Mouse (Mus musculus): ENCODE data around the gene Smarcc2.
"Not testable (repeated sequence)": the region's sequence is repeated elsewhere in the genome, so short reads cannot be mapped to it uniquely, and the experiment has no call there.

The Smarcc2 gene

DNA sequence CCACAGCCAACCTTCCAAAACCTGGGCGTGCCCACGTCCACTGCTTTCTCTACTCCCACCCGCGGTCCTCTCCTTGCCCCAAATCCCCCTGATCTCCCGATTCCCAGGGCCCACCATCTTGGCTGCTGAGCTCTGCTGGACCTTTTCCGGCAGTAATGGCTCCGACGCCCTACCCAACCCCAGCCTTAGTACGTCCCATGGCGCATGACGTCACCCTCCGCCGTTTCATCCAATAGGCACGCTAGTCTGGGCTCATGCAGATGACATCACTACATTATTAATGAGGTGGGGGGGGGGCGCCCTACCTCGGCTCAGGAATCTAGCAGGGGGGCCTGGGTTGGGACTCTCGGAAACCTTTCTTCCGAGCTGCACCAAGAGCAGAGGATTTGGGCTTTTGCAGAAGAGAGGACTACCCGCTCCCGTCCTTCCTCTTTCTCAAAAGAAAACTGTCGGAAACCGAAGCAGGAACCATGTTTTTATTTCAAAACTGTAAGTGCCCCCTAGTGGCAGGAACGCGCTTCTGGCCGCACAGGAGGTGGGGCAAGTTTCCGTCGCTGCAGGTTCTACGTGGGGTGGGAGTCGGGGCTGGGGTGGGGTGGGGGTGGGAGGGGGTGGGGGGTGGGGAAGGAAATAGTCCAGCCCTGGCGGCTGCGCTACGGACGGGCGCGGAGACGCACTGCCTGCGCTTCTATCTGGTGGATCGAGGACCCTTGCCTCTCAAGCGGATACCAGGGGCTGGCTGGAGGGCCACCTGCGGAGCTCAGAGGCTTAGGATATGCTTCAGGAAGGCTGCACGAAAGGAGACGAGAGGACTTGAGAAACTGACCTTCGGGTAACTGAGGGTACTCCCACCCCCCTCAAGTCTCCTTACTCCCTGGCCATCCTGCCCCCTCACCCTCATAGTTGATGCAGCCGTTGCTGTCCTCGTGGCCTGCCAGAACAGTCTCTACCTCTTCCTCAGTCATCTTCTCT is 34.9 kb downstream of the Smarcc2 start, which contains the start of gene Myl6:
TSS of gene Myl6 (minus strand) at position 451 of the 972 bp plus-strand sequence.
- peak; percentile 100 for DNase-seq (ENCODE audit: low spot score)

DNA sequence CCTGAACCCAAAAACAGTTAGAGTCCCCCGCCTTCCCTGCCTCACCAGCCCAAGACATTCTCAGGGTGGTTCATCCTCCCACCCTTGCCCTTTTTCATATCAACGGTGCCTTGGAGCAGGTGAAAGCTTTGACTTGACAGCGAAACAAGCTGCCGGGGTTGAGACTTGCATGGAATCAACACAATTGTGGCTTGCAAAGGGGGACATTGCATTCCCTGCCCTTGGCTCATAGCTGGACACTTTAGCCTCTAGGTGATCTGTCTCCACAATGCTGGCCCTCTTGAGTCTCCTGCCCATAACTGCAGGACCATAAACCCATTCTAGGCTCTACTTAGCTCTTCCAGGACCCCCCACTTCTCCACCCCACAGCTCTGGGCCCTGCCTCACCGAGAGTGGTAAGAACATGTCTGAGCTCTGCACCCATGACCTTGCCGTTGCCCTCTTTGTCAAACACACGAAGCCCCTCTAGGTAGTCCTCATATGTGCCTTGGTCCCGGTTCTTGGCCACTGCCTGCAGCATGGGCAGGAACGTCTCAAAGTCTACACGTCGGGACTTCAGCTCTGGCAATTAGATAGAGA is 35.7 kb downstream of the Smarcc2 start:
- DNase-seq (ENCODE audit: low spot score) = no peak

DNA sequence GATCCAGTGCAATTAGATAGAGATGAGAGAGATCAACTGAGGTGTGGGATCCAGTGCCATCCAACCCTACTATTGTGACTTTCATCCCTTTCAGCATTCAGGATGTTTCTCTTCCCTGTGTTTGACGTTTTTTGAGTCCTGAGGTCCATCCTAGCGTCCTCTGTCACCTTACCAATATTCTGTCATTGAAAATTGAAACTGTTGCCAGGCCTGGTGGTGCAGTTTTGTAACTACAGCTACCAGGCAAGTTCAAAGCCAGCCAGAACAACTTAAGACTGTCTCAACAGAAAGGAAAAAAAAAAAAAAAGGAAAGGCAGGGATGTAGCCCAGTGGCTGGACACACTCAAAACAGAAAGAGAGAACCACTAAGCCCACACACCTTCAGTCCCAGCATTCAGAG is 36.2 kb downstream of the Smarcc2 start:
- DNase-seq (ENCODE audit: low spot score) = no peak

DNA sequence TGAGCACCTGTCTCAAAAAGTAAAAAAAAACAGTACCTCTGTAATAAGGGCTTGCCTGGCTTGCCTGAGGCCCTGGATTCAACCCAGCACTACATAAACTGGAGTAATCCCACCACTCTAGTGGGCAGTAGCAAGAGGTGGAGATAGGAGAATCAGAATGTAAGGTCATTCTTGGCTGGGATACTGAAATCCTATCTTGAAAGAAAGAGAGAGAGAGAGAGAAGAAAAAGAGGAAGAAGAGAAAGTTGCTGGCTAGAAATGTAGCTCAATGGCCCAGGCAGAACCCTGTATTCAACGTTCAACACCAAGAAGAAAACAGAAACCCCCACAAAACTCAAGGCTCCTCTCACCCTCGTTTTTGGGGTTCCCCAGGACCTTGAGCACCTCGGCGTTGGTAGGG is 36.9 kb downstream of the Smarcc2 start:
- DNase-seq (ENCODE audit: low spot score) = no peak

DNA sequence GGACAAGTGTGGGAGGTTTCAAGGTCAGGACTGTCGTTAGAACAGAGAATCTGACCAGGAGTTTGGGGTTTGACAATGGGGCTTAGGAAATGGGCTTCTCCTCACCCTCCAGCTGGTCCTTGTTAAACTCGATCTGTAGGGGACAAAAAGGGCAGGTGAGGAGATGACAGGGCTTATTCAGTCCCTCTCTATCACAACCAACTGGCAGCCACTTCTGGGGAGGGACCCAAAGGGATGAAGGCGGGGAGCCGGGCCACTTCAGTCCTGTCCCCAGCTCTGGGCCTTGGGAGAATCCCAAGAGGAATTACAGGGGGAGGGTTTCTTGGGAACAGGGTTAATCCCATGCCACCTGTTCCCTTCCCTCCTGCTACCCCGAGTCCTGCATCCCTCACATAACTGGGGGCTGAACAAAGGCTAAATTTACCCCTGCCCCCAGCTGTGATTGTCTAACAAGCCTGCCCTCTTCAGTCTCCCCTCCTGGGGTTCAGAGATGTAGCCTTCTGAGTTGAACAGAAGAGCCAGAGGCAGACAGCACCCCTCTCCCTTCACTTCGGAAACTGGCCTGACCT is 37.5 kb downstream of the Smarcc2 start:
- DNase-seq (ENCODE audit: low spot score) = no peak

DNA sequence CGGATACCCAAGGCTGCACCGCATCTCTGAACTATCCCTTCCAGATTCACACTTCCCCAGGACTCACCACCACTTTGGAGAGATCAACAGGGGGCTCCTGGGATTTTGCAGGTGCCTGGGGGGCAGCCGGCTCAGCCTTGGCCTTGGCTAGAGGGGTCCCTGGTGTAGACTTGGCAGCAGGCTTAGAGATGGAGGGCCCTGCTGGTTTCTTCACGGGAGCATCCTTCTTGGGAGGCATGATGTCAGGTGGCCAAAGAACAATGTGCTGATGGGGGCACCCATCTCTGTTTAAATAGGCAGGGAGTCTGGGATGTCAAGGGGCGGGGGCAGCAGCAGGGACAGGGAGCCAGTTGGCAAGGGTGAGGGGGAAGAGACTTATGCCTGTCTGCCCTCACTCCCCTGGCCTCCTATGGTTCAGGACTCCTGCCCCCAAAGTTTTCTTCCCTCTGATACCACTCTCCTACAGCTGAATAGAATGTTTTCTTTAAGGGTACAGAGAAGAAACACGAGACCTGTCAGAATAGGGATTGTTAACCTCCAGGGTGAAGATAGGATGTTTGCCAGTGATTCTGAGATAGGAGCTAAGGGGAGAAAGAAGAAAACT is 38.2 kb downstream of the Smarcc2 start:
- DNase-seq (ENCODE audit: low spot score) = no peak

DNA sequence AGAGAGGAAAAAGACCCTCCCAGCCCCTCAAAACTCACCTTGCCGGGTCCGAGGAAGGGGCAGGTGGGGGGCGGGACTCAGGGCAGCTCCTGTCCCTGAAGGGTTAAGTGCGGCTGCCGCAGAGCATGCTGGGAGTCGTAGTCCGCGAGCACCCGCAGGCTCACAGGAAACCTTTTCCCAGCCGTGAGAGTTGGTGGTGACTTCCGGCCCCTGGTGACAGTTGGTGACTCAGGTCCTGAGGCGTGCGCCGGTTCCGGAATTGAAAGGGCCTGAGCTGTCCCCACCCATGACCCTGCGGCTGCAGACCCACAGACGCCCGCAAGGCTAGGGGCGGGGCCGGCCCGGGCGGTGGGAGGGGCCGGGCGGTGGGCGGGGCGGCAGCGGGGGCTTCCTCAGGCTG is 39.5 kb downstream of the Smarcc2 start, which contains the start of gene Myl6b:
TSS of gene Myl6b (minus strand) at position 96 of the 400 bp plus-strand sequence.
- DNase-seq (ENCODE audit: low spot score) = peak; percentile 97

DNA sequence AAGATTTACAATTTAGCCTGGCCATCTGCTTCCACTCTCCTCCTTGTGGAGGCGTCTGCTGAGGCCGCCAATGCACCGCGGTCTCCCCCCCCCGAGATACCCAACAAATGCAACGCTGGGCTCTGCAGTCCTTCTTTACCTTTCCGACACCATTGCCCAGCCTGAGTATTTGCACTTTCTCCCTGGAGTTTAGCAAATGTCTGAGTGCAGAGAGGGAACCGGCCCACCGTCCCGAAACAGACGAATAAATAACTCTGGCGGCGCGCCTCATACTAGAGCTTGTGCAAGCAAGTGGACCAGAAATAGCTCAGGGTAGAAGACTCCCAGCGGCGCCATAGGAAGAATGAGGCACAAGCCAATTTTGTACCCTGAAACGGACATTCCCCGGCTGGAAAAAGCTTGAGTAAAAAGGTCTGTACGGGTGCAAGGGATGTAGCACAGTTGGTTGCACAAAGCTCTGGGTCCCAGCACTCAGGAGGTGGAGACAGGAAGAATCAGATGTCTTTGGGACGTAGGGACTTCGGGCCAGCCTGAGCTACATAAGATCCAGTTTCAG is 40.1 kb downstream of the Smarcc2 start:
- DNase-seq (ENCODE audit: low spot score) = peak; percentile 55

DNA sequence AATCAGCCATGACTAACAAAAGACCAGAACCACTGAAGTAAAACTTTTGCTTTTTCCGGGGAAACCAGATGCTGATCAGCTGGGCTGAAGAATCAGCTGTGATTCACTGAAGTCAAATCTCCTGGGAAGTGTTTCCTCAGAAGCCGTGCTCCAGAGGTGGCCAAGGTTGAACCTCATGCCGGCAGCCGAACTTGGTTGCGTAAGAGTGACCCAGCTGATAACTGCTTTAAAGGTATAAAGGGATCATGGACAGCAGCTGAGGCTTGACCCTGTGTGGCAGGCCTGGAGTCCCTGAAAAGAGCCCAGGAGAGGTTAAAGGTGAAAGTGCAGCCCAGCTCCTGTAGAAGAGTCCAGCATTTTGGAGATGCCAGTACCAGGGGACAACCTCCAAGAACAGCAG is 43.3 kb downstream of the Smarcc2 start:
- DNase-seq (ENCODE audit: low spot score) = no peak

DNA sequence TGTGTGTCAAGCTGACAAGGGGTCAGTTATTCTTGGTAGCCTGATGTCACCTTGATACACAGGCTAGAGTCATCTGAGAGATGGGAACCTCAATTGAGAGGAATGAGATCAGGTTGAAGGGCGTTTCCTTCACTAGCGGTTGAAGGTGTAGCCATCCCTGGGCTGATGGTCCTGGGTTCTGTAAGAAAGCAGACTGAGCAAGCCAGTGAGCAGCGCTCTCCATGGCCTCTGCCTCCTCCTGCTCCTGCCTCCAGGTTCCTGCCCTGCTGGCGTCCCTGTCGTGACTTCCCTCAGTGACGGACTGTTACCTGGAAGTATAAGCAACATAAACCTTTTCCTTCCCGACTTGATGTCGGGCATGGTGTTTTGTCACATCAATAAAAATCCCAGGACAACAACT is 44.5 kb downstream of the Smarcc2 start:
- DNase-seq (ENCODE audit: low spot score) = no peak

DNA sequence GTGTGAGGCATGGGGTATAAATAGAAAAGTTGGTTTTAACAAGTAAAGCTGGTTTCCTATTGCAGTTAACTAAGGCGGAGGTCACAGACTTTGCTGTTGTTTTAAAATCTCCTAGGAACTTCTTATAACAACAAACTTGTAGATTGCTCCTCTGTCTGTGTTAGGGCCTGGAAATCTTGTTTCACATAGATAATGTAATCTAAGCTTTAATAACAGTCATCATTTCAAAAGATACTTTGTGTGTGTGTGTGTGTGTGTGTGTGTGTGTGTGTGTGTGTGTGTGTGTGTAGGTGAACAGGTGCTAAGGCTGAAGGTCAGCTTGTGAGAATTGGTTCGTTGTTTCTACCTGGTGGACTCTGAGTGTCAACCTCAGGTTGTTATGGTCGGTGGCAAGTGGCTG is 45.0 kb downstream of the Smarcc2 start:
- no peak for DNase-seq (ENCODE audit: low spot score)

DNA sequence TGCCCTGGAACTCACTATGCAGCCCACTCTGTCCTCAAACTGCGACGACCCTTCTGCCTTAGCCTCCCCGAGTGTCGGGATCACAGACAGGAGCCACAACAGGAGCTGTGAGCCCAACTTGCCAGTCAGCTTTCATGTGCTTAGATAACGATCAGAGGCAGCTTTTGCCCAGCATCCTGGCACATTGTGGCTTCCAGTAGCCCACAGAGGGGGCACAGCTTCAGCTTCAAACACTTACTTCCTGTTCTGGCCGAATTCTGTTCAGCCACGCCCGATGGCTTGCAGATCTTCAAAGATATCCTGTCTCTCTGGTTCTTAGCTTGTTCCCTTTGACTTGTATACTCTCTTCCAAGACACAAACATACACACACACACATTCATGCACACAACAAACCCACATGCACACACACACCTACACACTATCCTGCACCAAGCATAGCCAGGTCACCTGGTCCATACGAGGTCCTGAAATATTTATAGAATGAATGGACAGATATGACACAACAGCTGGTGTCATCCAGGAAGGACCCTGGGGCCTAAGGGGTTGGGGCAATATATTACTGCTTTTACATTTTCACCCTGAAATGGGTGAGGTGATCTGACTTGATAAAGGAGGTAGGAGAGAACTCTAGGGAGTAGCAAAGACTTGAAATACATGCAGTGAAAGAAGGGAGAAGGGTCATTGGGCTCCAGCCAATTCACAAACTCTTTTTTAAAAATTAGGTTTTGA is 45.8 kb downstream of the Smarcc2 start:
- DNase-seq (ENCODE audit: low spot score) = no peak

DNA sequence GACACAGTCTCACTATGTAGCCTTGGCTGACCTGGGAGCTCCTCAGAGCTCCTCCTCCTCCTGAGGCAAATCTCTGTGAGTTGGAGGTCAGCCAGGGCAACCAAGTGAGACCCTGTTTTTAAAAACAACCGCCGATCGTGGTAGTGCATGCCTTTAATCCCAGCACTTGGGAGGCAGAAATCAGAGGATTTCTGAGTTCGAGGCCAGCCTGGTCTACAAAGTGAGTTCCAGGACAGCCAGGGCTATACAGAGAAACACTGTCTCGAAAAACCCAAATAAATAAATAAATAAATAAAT is 46.3 kb downstream of the Smarcc2 start:
- not testable (repeated sequence) for DNase-seq (ENCODE audit: low spot score)

DNA sequence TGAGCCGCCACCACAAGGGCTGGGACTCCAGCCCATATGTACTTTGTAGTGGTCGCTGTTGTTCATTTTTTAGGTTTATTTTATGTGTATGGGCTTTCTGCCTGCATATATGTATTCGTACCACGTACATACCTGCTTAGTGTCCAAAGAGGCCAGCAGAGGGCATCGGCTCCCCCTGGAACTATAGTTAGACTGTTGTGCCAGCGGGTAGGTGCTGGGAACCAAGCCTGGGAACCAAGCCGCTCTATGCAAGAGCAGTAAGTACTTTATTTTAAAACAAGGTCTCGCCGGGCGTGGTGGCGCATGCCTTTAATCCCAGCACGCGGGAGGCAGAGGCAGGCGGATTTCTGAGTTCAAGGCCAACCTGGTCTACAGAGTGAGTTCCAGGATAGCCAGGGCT is 46.9 kb downstream of the Smarcc2 start:
- DNase-seq (ENCODE audit: low spot score) = no peak

DNA sequence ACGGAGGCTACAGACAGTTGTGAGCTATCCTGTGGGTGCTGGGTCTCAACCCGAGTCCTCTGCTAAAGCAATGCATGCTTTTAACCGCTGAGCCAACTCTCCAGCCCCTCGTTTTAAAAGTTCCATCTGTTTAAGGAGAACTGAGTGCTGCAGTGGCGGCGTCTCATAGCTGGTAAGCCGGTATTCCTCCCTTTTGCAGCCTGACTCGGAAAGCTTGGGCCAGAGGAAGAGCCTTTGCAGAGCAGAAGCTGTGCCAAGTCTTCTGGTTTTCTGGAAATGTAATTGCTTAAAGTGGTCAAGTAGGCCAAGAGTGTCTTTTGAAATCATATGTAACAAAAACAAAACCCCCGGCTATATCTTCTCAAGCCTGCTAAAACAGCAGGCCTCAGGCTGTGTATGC is 49.2 kb downstream of the Smarcc2 start:
- no peak for DNase-seq (ENCODE audit: low spot score)

DNA sequence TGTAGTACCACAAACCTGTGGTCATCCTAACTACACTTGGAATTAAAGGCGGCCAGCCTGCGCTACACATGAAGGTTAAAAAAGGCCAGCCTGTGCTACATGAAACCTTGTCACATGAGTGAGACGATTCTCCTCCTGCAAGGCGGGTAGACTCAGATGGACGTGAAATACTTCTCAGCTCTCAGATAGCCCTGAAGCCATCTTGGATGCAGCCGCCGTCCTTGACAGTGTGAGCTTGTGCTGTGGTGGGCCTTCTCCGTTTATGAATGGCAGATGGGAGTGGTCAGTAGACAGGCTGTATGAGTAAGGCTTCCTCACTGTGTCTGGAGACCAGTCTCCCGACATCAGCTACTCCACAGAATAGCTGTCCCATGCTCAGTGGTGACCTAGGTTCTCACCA is 50.2 kb downstream of the Smarcc2 start:
- no peak for DNase-seq (ENCODE audit: low spot score)

DNA sequence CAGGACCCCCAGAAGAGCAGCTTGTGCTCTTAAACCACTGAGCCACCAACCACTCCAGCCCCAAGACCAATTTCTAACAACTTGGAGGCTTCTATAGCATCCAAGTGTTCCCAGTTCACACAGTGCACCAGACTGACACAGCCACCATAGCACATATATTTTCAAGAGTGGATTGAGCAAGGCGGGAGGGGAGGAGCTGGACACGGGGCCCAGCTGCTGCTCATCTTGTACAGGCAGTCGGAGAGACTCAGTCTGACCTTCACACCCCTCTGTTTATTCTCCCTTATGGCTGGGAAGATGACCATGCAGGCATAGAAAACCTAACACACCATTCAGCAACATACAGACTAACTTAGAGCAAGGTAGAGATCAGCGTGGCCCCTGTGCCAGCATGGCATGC is 50.8 kb downstream of the Smarcc2 start:
- no peak for DNase-seq (ENCODE audit: low spot score)

DNA sequence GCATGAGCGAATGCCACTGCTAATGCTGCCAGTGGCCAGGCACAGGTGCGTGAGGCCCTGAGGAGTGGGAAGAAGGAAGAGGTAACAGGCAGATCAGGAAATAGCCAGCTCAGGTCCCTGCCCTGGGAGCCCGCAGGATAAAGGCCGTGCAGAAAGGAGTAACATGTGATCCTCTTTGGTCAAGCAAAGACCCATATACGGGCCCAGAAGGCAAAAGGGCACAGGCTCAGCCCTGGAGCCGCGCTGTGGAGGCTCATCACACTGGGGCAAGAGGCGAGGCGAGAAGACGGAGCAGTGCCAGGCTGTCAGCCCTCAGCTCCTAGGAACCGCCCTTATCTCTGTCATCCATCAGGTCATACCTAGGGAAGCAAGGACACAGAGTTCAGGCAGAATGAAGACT is 51.3 kb downstream of the Smarcc2 start:
- no peak for DNase-seq (ENCODE audit: low spot score)

DNA sequence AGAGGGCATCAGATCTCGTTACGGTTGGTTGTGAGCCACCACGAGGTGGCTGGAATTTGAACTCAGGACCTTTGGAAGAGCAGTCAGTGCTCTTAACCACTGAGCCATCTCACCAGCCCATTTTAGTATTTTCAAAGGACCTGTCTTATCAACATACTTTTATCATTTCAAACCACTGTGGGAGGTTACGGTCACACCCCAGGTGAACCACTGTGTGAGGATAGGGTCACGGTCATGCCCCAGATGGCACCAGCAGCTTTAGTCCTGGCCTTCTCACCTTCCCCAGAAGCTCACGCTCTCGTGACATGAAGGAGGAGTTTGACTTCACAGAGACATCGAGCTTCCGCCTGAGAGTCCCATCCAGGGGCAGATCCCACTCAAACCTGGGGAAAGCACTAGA is 52.1 kb downstream of the Smarcc2 start:
- DNase-seq (ENCODE audit: low spot score) = no peak

DNA sequence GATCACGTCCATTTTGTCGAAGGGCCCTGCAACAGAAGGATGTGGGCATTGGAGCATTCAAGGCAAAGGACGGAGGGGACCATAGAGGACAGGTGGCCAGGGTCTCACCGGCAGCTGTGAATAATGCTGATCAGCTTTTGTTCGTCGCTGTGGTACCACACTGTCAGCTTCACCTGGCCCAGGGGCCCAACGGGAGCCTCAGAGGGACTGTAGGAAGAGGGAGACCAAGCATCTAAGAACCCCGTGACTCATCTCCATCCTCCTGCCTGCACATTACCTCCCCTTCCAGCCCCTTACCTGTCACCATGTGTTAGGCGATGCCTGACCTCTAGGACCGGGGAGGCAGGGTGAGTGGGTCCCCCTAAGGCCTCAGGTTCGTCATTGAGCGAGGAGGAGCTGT is 52.7 kb downstream of the Smarcc2 start:
- DNase-seq (ENCODE audit: low spot score) = no peak

DNA sequence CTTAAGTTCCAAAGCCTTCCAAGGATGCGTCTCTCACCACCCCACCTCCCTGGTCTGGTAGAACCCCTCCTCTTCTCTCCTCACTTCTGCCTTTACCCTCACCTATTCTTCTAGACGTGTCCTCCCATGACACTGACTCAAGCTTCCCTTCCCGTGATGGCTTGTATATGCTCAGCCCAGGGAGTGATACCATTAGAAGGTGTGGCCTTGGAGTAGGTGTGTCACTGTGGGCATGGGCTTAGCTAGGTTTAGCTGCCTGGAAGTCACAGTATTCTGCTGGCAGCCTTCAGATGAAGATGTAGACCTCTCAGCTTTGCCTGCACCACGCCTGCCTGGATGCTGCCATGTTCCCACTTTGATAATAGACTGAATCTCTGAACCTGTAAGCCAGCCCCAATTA is 56.0 kb downstream of the Smarcc2 start:
- DNase-seq (ENCODE audit: low spot score) = no peak

DNA sequence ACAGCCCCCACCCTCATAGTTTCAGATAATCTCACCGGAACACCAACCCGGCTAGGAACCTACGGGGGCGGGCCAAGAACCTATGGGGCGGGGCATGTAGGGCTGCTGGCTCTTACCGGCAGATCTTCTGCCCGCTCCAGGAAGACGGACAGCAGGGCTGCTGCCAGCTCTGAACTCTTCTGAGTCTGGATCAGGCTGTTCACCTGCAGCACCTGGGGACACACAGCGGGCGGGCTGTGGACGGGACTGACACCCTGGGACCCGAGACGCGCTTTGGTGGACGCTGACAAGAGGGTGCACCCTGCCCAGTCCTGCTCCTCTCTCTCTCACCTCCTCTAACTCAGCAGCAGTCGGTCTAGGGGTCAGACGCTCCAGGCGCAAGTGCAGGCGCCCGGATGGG is 57.0 kb downstream of the Smarcc2 start:
- no peak for DNase-seq (ENCODE audit: low spot score)

Data from embryo, embryonic 10 days (tissue).